Mouse (Mus musculus): ENCODE data around the gene Cmtm8. TPM values are rescaled to one million over a fixed set of nuclear protein-coding genes. Genes with fewer than 3 reads are reported as not detected.

Gene Cmtm8
- polyA plus RNA-seq, 1 experiment from 2014 or later = 12.1 TPM

DNA sequence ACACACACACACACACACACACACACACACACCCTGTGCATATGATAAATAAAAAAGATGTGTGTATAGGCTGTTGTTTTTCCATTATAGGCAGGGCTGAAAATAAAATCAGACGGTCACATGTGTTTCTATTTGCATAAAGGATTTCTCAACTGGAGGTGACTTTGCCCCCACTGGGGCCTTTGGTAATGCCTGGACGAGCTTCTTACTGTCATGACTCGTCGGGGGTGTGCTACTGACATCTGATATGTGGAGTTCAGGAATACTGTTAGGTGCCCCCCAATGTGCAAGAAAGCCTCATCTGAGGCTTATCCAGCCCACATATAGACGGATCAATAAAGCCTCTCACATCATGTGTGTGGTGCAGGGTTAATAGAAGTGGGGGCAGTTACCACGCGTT, 26.9 kb downstream of the Cmtm8 start:
- no peak for ATAC-seq
- 88% methylated on average over 7 of the region's 7 CpGs for WGBS
- H3K27ac ChIP-seq = no peak overlapping the region

DNA sequence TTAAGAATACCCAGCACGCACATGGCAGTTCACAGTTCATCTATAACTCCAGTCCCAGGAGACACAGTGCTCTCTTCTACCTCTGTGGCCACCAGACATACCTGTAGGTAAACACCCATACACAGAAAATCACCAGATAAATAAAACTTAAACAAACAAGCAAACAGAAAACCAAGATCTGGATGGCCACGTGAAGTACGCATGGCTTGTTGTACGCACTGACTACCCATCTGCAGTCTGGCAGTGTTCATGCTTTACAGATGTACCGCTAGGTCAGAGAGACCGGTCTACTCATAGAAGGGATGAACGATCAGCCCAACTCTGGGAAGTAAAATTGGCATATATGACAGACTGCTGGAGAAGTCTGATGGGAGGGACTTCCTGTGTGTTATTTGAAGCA, 27.8 kb downstream of the Cmtm8 start:
- H3K9me3 ChIP-seq (replicated peaks) = no peaks in the 10 kb centered on the region
- 96% methylated on average over 7 of the region's 7 CpGs for WGBS
- H3K4me3 ChIP-seq = no peak overlapping the region
- no peak overlapping the region for H3K27ac ChIP-seq
- no peak overlapping the region for H3K4me2 ChIP-seq
- H3K9ac ChIP-seq = no peak overlapping the region
- no peaks in the 10 kb centered on the region for H3K27me3 ChIP-seq
- H3K4me1 ChIP-seq = no peaks in the 10 kb centered on the region
- H3K36me3 ChIP-seq (ENCODE audit: poor library complexity, severe bottlenecking) = no peaks in the 10 kb centered on the region
- no peak for ATAC-seq

More for the DNA sequence above, 26.9 kb downstream of the Cmtm8 start:
- no peak overlapping the region for H3K4me2 ChIP-seq
- no peak overlapping the region for H3K4me3 ChIP-seq
- no peaks in the 10 kb centered on the region for H3K9me3 ChIP-seq (replicated peaks)
- no peaks in the 10 kb centered on the region for H3K27me3 ChIP-seq
- H3K4me1 ChIP-seq = no peaks in the 10 kb centered on the region
- H3K9ac ChIP-seq = no peak overlapping the region
- H3K36me3 ChIP-seq (ENCODE audit: poor library complexity, severe bottlenecking) = no peaks in the 10 kb centered on the region

DNA sequence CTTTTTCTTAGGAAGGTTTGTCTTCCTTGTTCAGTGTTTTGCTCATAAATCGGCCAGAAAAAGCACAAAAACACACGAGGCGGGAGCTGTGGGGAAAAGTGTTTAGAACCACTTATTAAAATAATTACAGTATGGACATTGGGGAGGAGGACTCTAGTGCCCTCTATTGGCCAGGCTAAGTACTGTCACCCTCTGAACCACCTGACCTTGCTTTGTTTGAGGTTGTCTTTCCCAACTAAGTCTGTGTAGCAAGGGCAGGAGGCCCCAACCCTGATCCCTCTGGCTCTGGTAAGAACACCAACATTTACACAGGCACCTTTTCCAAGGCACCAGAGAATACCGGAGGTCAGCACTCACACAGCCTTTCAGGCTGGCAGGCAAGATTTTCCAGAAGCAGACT, 28.6 kb downstream of the Cmtm8 start:
- Histone ChIP-seq H3K4me2 (no peak overlapping the region), H3K27ac (no peak overlapping the region), H3K9ac (no peak overlapping the region), H3K9me3 (replicated peaks) (no peaks in the 10 kb centered on the region; the same call in 1 of the 2 replicates), H3K4me1 (no peaks in the 10 kb centered on the region), H3K36me3 (ENCODE audit: poor library complexity, severe bottlenecking) (no peaks in the 10 kb centered on the region), H3K27me3 (no peaks in the 10 kb centered on the region), H3K4me3 (no peak overlapping the region)
- no peak for ATAC-seq
- 77% methylated on average over 4 of the region's 4 CpGs for WGBS

DNA sequence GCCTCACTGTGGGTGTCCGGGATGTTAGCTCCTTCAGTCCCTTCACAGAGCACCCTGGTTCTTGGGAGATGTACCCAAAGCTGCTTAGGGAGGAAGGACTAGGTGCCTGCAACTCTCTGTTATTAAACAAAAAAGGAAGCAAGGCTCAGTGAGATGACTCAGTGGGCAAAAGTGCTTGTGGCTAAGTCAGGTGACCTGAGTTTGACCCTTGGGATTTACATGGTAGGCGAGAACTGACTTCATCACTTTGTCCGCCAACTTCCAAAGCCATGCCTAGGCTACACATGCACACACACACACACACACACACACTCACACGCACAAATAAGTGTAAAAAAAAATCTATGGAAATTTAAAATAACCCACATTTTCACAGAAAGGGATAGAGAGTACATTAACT, 32.0 kb downstream of the Cmtm8 start:
- WGBS = 90% methylated on average over 4 of the region's 4 CpGs
- H3K27ac ChIP-seq = no peak overlapping the region
- H3K9me3 ChIP-seq (replicated peaks) = no peaks in the 10 kb centered on the region; the same call in 1 of the 2 replicates
- peaks cover 6% of the 10 kb centered on the region; the same call in 1 of the 2 replicates for H3K4me1 ChIP-seq
- no peak overlapping the region for H3K4me3 ChIP-seq
- H3K27me3 ChIP-seq = no peaks in the 10 kb centered on the region
- no peak overlapping the region for H3K4me2 ChIP-seq
- H3K36me3 ChIP-seq (ENCODE audit: poor library complexity, severe bottlenecking) = no peaks in the 10 kb centered on the region
- no peak overlapping the region for H3K9ac ChIP-seq
- ATAC-seq = no peak

DNA sequence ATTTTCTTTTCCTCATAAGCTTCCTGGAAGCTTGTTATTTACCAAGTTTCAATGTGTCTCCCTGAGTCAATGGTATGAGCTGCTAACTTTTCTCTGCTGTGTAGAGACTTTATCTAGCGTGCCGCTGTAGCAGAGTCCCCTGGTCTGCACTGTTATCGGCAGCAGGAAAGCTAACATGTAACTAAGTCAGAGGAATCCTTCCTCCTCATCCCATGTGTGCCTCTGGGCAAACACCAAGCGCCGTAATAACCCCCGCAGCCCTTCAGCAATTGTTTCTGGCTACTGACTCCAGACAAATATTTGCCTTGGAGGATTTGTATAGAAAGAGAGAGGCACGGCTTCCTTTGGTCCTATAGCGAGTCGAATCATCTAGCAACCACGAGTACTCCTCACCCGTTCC, 33.1 kb downstream of the Cmtm8 start:
- 82% methylated on average over 11 of the region's 11 CpGs for WGBS
- no peak overlapping the region for H3K9ac ChIP-seq
- no peak overlapping the region for H3K4me3 ChIP-seq
- peaks cover 6% of the 10 kb centered on the region; the same call in 1 of the 2 replicates for H3K4me1 ChIP-seq
- H3K36me3 ChIP-seq (ENCODE audit: poor library complexity, severe bottlenecking) = no peaks in the 10 kb centered on the region
- no peak overlapping the region for H3K27ac ChIP-seq
- no peaks in the 10 kb centered on the region; the same call in 1 of the 2 replicates for H3K9me3 ChIP-seq (replicated peaks)
- H3K27me3 ChIP-seq = no peaks in the 10 kb centered on the region
- H3K4me2 ChIP-seq = no peak overlapping the region
- no peak for ATAC-seq

DNA sequence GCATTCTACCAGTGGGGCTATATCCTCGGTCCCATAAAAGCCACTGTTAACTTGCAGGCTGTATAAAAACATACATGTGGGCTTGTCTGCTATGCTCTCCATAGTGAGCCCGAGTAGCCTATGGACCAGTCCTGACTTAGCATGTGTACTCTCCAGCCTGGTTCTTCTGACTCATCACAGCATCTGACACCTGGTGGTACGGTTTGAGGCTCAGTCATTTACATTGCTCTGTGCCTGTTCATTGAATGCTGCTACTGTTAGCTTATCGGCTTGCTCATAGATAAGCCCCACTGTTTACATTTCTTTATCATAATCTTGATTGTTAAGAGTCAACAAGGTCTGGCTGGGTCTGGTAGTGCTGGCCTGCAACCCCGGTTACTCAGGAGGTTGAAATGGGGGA, 35.3 kb downstream of the Cmtm8 start:
- ATAC-seq = no peak

DNA sequence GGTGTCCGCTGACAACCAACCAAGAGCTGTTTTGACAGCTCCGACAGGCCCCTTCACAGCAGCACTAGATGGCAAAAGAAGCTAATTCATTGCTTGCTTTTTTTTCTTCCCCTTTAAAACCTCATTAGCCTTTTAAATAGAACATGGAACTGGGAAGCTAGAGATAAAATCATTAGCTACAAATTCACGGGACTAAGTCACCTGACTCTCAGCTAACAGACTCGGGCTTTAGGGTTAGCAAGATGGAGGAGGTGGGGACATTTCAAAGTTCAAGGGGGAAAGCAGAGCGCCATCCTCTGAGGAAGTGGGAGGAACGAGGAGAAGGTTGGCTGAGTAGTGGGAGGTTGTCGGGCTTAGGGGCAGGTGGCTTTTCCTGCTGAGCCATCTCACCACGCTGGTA, 36.7 kb downstream of the Cmtm8 start:
- no peaks in the 10 kb centered on the region for H3K27me3 ChIP-seq
- no peak overlapping the region for H3K4me2 ChIP-seq
- no peak overlapping the region for H3K27ac ChIP-seq
- WGBS = 52% methylated on average over 8 of the region's 8 CpGs
- H3K9ac ChIP-seq = no peak overlapping the region
- no peaks in the 10 kb centered on the region for H3K36me3 ChIP-seq (ENCODE audit: poor library complexity, severe bottlenecking)
- ATAC-seq = no peak
- H3K9me3 ChIP-seq (replicated peaks) = no peaks in the 10 kb centered on the region; the same call in 1 of the 2 replicates
- H3K4me3 ChIP-seq = no peak overlapping the region
- peaks cover 6% of the 10 kb centered on the region; the same call in 1 of the 2 replicates for H3K4me1 ChIP-seq

More for the DNA sequence above, 35.3 kb downstream of the Cmtm8 start:
- Histone ChIP-seq H3K27me3 (no peaks in the 10 kb centered on the region), H3K4me3 (no peak overlapping the region), H3K4me2 (no peak overlapping the region), H3K9me3 (replicated peaks) (no peaks in the 10 kb centered on the region; the same call in 1 of the 2 replicates), H3K36me3 (ENCODE audit: poor library complexity, severe bottlenecking) (no peaks in the 10 kb centered on the region), H3K9ac (no peak overlapping the region), H3K4me1 (peaks cover 6% of the 10 kb centered on the region; the same call in 1 of the 2 replicates), H3K27ac (no peak overlapping the region)
- WGBS = 94% methylated on average over 5 of the region's 5 CpGs

DNA sequence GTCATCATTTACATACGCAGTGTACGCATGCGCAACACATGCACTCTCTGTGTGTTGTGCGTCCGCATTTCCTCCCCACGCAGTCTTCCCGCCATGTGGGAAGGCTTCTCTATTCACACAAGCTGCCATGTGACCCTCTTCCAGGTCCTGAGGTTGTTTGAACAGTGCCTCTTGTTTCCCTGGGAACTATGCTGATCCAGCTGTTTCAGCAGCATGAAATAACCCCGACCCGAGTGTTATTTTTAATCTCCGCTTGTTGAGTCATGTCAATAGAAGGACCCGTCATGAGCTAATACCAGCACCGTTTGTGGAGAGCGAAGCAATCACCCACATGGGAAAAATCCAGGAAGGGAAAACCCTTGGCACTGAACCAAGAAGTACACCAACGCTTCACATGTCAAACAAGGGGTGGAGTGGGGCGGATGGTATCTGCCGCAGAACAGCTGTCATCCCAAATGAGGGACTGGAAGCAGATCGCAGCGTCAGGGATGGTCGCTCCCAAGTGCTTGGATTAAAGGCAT, 38.7 kb downstream of the Cmtm8 start:
- Histone ChIP-seq H3K9ac (no peak overlapping the region), H3K36me3 (ENCODE audit: poor library complexity, severe bottlenecking) (no peaks in the 10 kb centered on the region), H3K9me3 (replicated peaks) (no peaks in the 10 kb centered on the region), H3K27ac (no peak overlapping the region), H3K4me3 (no peak overlapping the region), H3K4me2 (no peak overlapping the region), H3K4me1 (peaks cover 6% of the 10 kb centered on the region; the same call in 1 of the 2 replicates), H3K27me3 (no peaks in the 10 kb centered on the region)
- 63% methylated on average over 19 of the region's 19 CpGs for WGBS
- peak; percentile 48; the same call in 1 of the 2 replicates for ATAC-seq

DNA sequence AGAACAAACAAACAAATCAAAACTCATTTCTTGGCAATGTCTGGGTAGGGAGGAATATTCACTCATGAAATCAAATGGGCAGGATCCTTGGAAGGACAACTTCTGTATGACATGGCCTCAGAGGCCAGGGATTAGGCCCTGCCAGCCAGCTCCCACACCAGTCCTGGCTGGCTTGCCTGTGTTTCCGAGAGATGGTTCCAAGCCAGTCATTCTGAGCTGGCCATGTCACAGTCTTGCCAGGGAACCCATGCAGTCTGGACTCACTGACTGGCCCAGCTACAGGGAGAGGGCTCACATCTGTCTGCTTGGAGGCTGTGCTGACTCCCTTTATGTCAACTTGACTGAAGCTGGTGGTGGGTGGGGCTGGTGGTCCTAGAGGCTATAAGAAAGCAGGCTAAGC, 41.8 kb downstream of the Cmtm8 start:
- WGBS = 88% methylated on average over 1 of the region's 1 CpGs
- Histone ChIP-seq H3K4me2 (no peak overlapping the region), H3K27ac (no peak overlapping the region), H3K36me3 (ENCODE audit: poor library complexity, severe bottlenecking) (no peaks in the 10 kb centered on the region), H3K9me3 (replicated peaks) (no peaks in the 10 kb centered on the region), H3K27me3 (no peaks in the 10 kb centered on the region), H3K4me1 (peaks cover 4% of the 10 kb centered on the region; the same call in 1 of the 2 replicates), H3K9ac (no peak overlapping the region), H3K4me3 (no peak overlapping the region)
- no peak for ATAC-seq

DNA sequence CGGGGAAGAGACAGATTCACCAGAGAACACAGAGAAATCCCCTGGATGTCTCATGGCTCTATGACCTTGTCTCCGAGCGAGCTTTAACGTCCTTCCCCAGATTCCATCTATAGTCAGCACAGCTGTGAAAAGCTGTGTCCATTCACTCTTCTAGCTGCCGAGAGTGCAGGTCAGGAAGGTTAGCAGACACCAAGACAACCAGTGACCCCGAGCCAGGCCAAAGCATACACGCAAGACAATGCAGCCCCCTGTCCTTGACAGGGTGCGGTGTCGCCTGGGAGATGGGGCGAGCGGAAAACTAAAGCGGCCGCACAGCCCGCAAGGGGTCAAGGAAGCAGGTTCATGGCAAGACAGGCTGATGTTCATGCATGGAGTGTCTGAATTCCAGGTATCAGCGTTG, 42.7 kb downstream of the Cmtm8 start:
- no peaks in the 10 kb centered on the region for H3K9me3 ChIP-seq (replicated peaks)
- H3K4me1 ChIP-seq = 0 out of 2 replicates have a peak, but pooled peaks cover 4% of the 10 kb centered on the region
- no peaks in the 10 kb centered on the region for H3K36me3 ChIP-seq (ENCODE audit: poor library complexity, severe bottlenecking)
- no peak overlapping the region for H3K27ac ChIP-seq
- no peaks in the 10 kb centered on the region for H3K27me3 ChIP-seq
- WGBS = 52% methylated on average over 15 of the region's 15 CpGs
- no peak overlapping the region for H3K9ac ChIP-seq
- H3K4me3 ChIP-seq = no peak overlapping the region
- no peak overlapping the region for H3K4me2 ChIP-seq
- no peak for ATAC-seq

DNA sequence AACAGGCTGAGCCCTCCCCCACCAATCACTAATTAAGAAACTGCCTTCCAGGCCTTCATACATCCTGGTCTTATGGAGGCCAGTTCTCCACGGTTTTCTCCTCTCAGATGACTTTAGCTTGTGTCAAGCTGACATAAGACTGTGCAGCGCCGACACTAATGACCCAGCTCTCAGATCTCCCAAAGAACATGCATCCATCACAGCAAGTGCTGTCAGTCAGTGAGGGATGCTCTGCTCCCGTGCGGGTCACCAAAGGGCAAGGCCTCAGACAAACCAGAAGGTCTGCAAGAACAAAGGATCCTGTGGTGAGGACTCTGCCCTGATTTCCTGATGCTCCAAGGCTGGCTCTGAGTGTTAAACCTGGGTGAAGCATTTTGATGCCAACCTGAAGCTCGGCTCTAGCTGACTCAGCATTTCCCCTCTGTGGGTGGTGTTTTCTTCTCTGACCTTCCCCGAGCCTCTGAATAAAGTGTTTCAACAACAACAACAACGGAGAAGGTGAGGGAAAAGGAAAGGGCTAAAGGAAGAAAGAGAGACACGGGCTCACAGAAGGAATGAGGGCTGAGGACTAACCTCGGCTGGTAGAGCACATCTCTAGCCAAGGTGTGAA, 44.4 kb downstream of the Cmtm8 start:
- no peak overlapping the region for H3K4me3 ChIP-seq
- no peaks in the 10 kb centered on the region for H3K9me3 ChIP-seq (replicated peaks)
- H3K9ac ChIP-seq = no peak overlapping the region
- no peak overlapping the region for H3K27ac ChIP-seq
- WGBS = 46% methylated on average over 10 of the region's 10 CpGs
- 0 out of 2 replicates have a peak, but pooled peaks cover 4% of the 10 kb centered on the region for H3K4me1 ChIP-seq
- H3K27me3 ChIP-seq = no peaks in the 10 kb centered on the region
- H3K4me2 ChIP-seq = no peak overlapping the region
- ATAC-seq = no peak
- no peaks in the 10 kb centered on the region for H3K36me3 ChIP-seq (ENCODE audit: poor library complexity, severe bottlenecking)

DNA sequence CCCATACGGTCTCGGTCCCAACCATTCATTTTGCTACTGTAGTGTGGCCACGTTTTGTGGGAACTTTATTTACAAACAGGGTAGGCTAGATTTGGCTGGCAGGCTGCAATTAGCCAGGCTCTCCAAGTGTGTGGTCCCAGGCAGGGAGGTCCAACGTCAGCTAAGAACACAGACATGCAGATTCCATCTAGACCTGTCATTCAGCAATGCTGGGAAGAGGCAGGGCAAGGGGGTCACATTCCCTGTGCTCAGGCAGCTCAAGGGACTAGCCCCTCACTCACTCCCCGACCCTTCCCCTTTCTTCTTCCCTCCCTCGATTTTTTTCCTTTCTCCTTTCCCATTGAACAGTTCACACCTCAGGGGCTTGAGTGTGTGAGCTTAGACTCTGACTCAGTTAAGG, 45.1 kb downstream of the Cmtm8 start:
- Histone ChIP-seq H3K27me3 (no peaks in the 10 kb centered on the region), H3K4me3 (no peak overlapping the region), H3K36me3 (ENCODE audit: poor library complexity, severe bottlenecking) (no peaks in the 10 kb centered on the region), H3K4me1 (0 out of 2 replicates have a peak, but pooled peaks cover 4% of the 10 kb centered on the region), H3K9me3 (replicated peaks) (no peaks in the 10 kb centered on the region), H3K9ac (no peak overlapping the region), H3K4me2 (no peak overlapping the region), H3K27ac (no peak overlapping the region)
- ATAC-seq = no peak
- WGBS = 37% methylated on average over 6 of the region's 6 CpGs

Data from forebrain, embryonic 13.5 days (tissue).